Mouse (Mus musculus) activated CD4-positive, CD25-positive, alpha-beta regulatory T cell, adult 4 months (primary cell): Measurements from ENCODE around the gene Macrod2. TPM values are rescaled to one million over a fixed set of nuclear protein-coding genes. Genes with fewer than 3 reads are reported as not detected.

ENCODE experiments used
- ATAC-seq: one replicate; pipeline ENCODE4 v1.8.0; 2017
- polyA plus RNA-seq, 2 experiments: library from polyadenylated mRNA; unstranded; fragments of 100-300 nt; shearing (Covaris generic); gene quantifications; one replicate each; pipeline ENCODE4 v1.2.1; 2017

Macrod2 gene
- polyA plus RNA-seq, 2 experiments from 2014 or later, result 0.71 TPM; not detected in 1

GRCm38 (mm10) chr2:142401359-142401758, 2006.2 kb downstream of the Macrod2 start:
- no peak for ATAC-seq

- no peak for ATAC-seq
These were observed 2008.3 kb downstream of the Macrod2 start for GRCm38 (mm10) chr2:142403394-142403793.

GRCm38 (mm10) chr2:142404321-142404720, 2009.2 kb downstream of the Macrod2 start:
- ATAC-seq, result no peak

- ATAC-seq, result no peak
These were observed 2012.2 kb downstream of the Macrod2 start for GRCm38 (mm10) chr2:142407341-142407740.

- no peak for ATAC-seq
These were observed 2015.0 kb downstream of the Macrod2 start for GRCm38 (mm10) chr2:142410124-142410523.

- ATAC-seq, result no peak
These were observed 2038.0 kb downstream of the Macrod2 start for GRCm38 (mm10) chr2:142433126-142433525.

- no peak for ATAC-seq
These were observed 2039.6 kb downstream of the Macrod2 start for GRCm38 (mm10) chr2:142434731-142435130.

GRCm38 (mm10) chr2:142437606-142438461, 2042.7 kb downstream of the Macrod2 start:
- no peak for ATAC-seq

Other genes starting within 250 kb of the Macrod2 start
- not detected for gene Gm17374, start 243.3 kb upstream of the Macrod2 start, polyA plus RNA-seq
- gene Esf1, start 224.7 kb upstream of the Macrod2 start, polyA plus RNA-seq, result 10 to 100 TPM; 23.1 to 29.2 TPM
- 10 to 100 TPM; 14.8 to 21.2 TPM for gene Ndufaf5, start 224.7 kb upstream of the Macrod2 start, polyA plus RNA-seq
- gene Sel1l2, start 5.6 kb upstream of the Macrod2 start, polyA plus RNA-seq, result not detected